Mouse (Mus musculus) kidney, postnatal 0 days (tissue): ENCODE measurements around the gene Marveld1. TPM values are rescaled to one million over a fixed set of nuclear protein-coding genes. Genes with fewer than 3 reads are reported as not detected.

Source experiments
- ATAC-seq: fragments of 200-750 bp; cut with Nextera tagmentation; replicated peaks from 2 replicates; pipeline ENCODE4 v1.8.0; 2017; ENCODE audit warnings: low read depth, moderate number of reproducible peaks, moderate TSS enrichment, moderate library complexity; ENCODE audit not compliant: low FRiP score
- DNase-seq: peaks from one replicate; pipeline ENCODE4 v3.0.0-alpha.2; 2016; ENCODE audit warnings: low spot score
- H3K27ac ChIP-seq: fragments of 300-500 bp; sonication (generic); 2 replicates; pipeline ENCODE4 v1.5.1; 2014; ENCODE audit warnings: mild to moderate bottlenecking
- H3K27me3 ChIP-seq: fragments of 300-500 bp; sonication (generic); 2 replicates; pipeline ENCODE4 v1.6.1; 2014; ENCODE audit warnings: low read length, mixed read lengths; ENCODE audit not compliant: insufficient read depth
- H3K36me3 ChIP-seq: fragments of 300-500 bp; sonication (generic); 2 replicates; pipeline ENCODE4 v1.6.1; 2014; ENCODE audit warnings: low read length, mixed read lengths; ENCODE audit not compliant: insufficient read depth
- H3K4me1 ChIP-seq: fragments of 300-500 bp; sonication (generic); replicated peaks from 2 replicates; pipeline ENCODE4 v1.6.1; 2014; ENCODE audit warnings: antibody characterized with exemption, low read length, mixed read lengths; ENCODE audit not compliant: insufficient read depth
- H3K4me2 ChIP-seq: fragments of 300-500 bp; sonication (generic); 2 replicates; pipeline ENCODE4 v1.6.1; 2014; ENCODE audit warnings: mild to moderate bottlenecking, low read length, moderate library complexity, mixed read lengths
- H3K4me3 ChIP-seq: fragments of 300-500 bp; sonication (generic); replicated peaks from 2 replicates; pipeline ENCODE4 v1.5.1; 2014; ENCODE audit warnings: low read depth, low read length
- H3K9ac ChIP-seq: fragments of 300-500 bp; sonication (generic); 2 replicates; pipeline ENCODE4 v1.6.1; 2014; ENCODE audit warnings: low read depth, low read length
- H3K9me3 ChIP-seq: fragments of 300-500 bp; sonication (generic); replicated peaks from 2 replicates; pipeline ENCODE4 v1.6.1; 2016; ENCODE audit warnings: low read length, inconsistent platforms, mixed read lengths
- CTCF ChIP-seq: IDR thresholded peaks from 2 replicates; pipeline ENCODE4 v1.5.1; 2016; ENCODE audit warnings: antibody characterized with exemption, low read depth, mild to moderate bottlenecking, moderate library complexity
- WGBS: fragments of 180-500 bp; shearing (Covaris S2); extraction: QIAGEN DNeasy Blood & Tissue Kit; methylation state at CpG from one replicate; pipeline ENCODE4 v1.1.7; 2014; 5-methylcytosine and 5-hydroxymethylcytosine counted together
- polyA plus RNA-seq: library from polyadenylated mRNA; unstranded; fragments of >200 nt; fragmentation: Nextera tagmentation; extraction: Ambion mirVana; gene quantifications from 2 replicates; pipeline ENCODE4 v1.2.1, GENCODE M21; 2015

The Marveld1 gene
- polyA plus RNA-seq, 1 experiment from 2014 or later, result 18.9 TPM

GRCm38 (mm10) chr19:42166766-42167165 lies 19.6 kb downstream of the Marveld1 start:
- Histone ChIP-seq H3K36me3 (no peaks in the 10 kb centered on the region), H3K4me3 (no peak overlapping the region), H3K27me3 (no peaks in the 10 kb centered on the region), H3K4me2 (no peak overlapping the region), H3K9me3 (no peaks in the 10 kb centered on the region), H3K27ac (no peak overlapping the region), H3K4me1 (peaks cover 13% of the 10 kb centered on the region), H3K9ac (no peak overlapping the region)
- no peak for DNase-seq
- no peak for ATAC-seq
- no peak for TF ChIP-seq CTCF
- 38% methylated on average over 3 of the region's 3 CpGs for whole genome bisulfite sequencing

GRCm38 (mm10) chr19:42167489-42167888 lies 20.3 kb downstream of the Marveld1 start:
- ATAC-seq (no peak), DNase-seq (no peak)
- WGBS, result 66% methylated on average over 9 of the region's 9 CpGs
- no peaks in the 10 kb centered on the region for H3K9me3 ChIP-seq
- no peak overlapping the region for H3K27ac ChIP-seq
- H3K36me3 ChIP-seq, result no peaks in the 10 kb centered on the region
- H3K9ac ChIP-seq, result no peak overlapping the region
- no peak overlapping the region for H3K4me3 ChIP-seq
- no peak for TF ChIP-seq CTCF
- no peaks in the 10 kb centered on the region for H3K27me3 ChIP-seq
- H3K4me2 ChIP-seq, result no peak overlapping the region
- H3K4me1 ChIP-seq, result peaks cover 14% of the 10 kb centered on the region

DNA sequence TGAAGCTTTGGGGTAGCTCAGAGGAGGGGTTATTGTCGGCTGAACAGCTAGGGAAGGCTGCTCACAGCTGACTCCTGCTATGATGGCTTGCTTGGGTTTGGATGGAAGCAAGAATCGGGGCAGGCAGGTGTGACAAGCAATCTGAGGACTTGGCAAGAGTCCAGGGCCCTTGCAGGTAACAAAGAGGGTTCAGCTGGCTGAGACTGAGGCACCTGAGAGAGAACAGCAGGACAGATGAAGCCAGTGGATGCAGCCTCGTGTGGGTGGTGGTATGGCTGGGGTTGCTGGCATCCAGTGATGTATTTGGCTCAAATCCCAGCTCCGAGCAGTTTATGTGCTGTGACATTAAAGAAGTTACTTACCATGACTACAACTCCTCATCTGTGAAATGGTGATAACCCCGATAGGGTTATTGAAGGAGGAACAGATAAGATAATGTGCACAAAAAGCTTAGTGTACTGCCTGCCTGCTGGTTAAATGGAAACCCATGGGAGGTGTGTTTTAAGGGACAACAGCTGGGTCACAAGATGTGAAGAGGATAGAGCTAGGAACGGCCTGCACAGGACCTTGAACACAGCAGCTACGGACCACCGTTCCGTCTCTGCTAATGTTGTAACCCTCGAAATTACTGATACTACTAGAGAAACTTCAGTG lies 22.2 kb downstream of the Marveld1 start:
- DNase-seq (no peak), ATAC-seq (no peak)
- Histone ChIP-seq H3K9ac (no peak overlapping the region), H3K27me3 (no peaks in the 10 kb centered on the region), H3K27ac (no peak overlapping the region), H3K4me2 (peak overlapping the region; percentile 95; the same call in 1 of the 2 replicates), H3K9me3 (no peaks in the 10 kb centered on the region), H3K36me3 (no peaks in the 10 kb centered on the region), H3K4me3 (no peak overlapping the region; the same call in 1 of the 2 replicates), H3K4me1 (peaks cover 14% of the 10 kb centered on the region)
- no peak for TF ChIP-seq CTCF
- 48% methylated on average over 10 of the region's 10 CpGs for WGBS

DNA sequence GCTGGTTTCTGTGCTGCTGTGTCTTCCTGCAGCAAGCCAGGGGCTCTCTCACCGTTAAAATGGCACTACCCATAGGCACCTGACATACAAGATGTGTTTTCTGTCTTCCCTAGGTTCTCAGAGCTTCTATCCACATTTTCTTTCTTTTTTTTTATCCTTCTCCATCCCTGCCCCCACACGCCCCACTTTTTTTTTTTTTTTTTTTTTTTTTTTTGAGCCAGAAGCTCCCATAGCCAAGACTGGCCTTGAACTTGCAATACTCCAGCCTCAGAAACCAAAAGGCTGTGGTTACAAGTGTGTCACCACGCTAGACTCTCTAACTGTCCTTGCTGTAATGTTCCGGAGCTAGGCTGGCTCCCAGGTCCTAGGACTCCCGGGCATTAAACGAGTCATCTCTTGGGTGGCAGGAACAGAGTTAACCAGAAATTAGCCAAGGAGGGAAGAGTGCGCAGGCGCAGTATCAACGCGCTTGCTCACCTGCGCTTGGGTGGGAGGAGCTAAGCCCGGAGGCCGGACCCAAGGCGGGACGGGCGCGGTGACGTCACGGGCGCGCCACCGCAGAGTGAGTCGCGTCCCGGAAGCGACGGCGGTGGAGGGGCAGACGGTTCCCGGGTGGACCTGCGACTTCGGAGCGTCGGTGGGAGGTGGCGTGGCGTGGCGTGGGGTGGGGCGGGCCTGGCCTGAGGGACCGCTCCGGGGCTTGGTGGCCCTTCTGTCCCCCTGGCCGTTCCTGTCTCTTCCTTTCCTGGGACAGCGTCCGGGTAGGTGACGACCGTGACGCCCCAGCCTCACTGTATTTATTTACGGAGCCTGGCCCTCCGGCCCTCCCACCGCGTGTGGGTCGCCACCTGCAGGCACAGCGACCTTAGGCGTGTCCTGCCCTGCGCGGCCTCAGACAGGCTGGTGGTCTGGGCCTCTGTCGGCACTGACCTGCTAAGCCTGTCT lies 23.1 kb downstream of the Marveld1 start:
- WGBS, result 1% methylated on average over 53 of the region's 56 CpGs
- ATAC-seq, result peak; percentile 93
- DNase-seq, result peak; percentile 94
- H3K27me3 ChIP-seq, result no peaks in the 10 kb centered on the region
- peaks cover 14% of the 10 kb centered on the region for H3K4me1 ChIP-seq
- peak overlapping the region; percentile 72 for H3K27ac ChIP-seq
- peak; percentile 27; the same call in 1 of the 2 replicates for TF ChIP-seq CTCF
- peak overlapping the region; percentile 95 for H3K4me2 ChIP-seq
- H3K4me3 ChIP-seq, result peak overlapping the region; percentile 98
- H3K36me3 ChIP-seq, result no peaks in the 10 kb centered on the region
- H3K9ac ChIP-seq, result peak overlapping the region; percentile 91
- no peaks in the 10 kb centered on the region for H3K9me3 ChIP-seq

DNA sequence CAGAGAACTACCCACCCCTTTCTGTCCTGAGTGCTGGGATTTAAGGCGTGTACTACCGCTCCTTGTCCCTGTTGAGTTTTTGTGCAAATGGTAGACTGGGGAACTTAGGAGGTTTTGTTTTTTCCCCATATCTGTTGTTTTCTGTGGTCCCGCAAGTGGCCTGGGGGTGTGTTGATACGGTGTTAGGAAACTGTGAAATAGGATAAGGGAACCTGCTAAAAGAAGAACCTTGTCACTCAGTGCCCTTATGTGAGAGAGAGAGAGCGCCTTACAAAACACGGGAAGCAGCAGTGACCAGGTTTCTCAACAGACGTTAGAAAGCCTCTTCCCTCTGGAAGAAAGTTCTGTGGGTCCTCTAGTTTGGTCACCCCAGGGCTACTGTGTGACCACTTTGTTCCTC lies 29.6 kb downstream of the Marveld1 start:
- Histone ChIP-seq H3K27ac (no peak overlapping the region), H3K36me3 (peaks cover 28% of the 10 kb centered on the region; the same call in 1 of the 2 replicates), H3K4me1 (no peaks in the 10 kb centered on the region), H3K4me3 (no peak overlapping the region), H3K9me3 (no peaks in the 10 kb centered on the region), H3K27me3 (no peaks in the 10 kb centered on the region), H3K4me2 (no peak overlapping the region), H3K9ac (no peak overlapping the region)
- DNase-seq (no peak), ATAC-seq (no peak)
- 92% methylated on average over 7 of the region's 7 CpGs for WGBS
- no peak for TF ChIP-seq CTCF

DNA sequence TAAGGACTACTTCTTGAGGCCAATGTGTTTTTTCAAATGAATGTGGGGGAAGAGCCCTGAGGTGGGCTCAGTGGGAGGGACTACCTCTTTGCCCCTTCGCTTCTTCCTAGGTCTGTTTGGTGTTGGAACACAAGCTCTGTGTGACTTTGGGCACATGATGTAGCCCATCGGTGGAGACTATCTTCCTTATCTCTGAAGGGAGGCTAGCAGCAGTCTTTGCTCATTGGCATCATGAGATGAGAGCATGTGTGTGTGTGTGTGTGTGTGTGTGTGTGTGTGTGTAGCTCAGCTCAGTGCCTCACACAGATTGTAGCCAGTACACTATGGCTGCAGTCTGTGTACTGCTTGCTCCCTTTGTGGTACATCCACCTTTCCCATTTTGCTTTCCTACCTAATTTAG lies 30.3 kb downstream of the Marveld1 start:
- ATAC-seq (no peak), DNase-seq (no peak)
- H3K4me3 ChIP-seq, result no peak overlapping the region
- TF ChIP-seq CTCF, result no peak
- H3K9ac ChIP-seq, result no peak overlapping the region
- H3K36me3 ChIP-seq, result peaks cover 28% of the 10 kb centered on the region; the same call in 1 of the 2 replicates
- no peaks in the 10 kb centered on the region for H3K9me3 ChIP-seq
- no peak overlapping the region for H3K27ac ChIP-seq
- no peaks in the 10 kb centered on the region for H3K4me1 ChIP-seq
- H3K4me2 ChIP-seq, result no peak overlapping the region
- H3K27me3 ChIP-seq, result no peaks in the 10 kb centered on the region
- WGBS, result 88% methylated on average over 2 of the region's 2 CpGs
